Mouse (Mus musculus) lung, embryonic 16.5 days (tissue): ENCODE results near the gene Fasn. TPM values are rescaled to one million over a fixed set of nuclear protein-coding genes. Genes with fewer than 3 reads are reported as not detected.

Experiments used
- ATAC-seq: fragments of 200-750 bp; cut with Nextera tagmentation; 2 replicates; pipeline ENCODE4 v1.8.0; 2017; ENCODE audit warnings: low read depth, mild to moderate bottlenecking, moderate library complexity
- H3K27ac ChIP-seq: fragments of 300-500 bp; sonication (generic); 2 replicates; pipeline ENCODE4 v1.5.1; 2014; ENCODE audit warnings: mild to moderate bottlenecking, control low read depth, low read length
- H3K27me3 ChIP-seq: fragments of 300-500 bp; sonication (generic); 2 replicates; pipeline ENCODE4 v1.6.1; 2014; ENCODE audit warnings: low read depth, low read length, mixed read lengths; ENCODE audit not compliant: control insufficient read depth, insufficient read depth
- H3K36me3 ChIP-seq: fragments of 300-500 bp; sonication (generic); 2 replicates; pipeline ENCODE4 v1.6.1; 2014; ENCODE audit warnings: low read length; ENCODE audit not compliant: control insufficient read depth, insufficient read depth
- H3K4me1 ChIP-seq: fragments of 300-500 bp; sonication (generic); replicated peaks from 2 replicates; pipeline ENCODE4 v1.6.1; 2014; ENCODE audit warnings: low read length, mixed read lengths; ENCODE audit not compliant: control insufficient read depth, insufficient read depth
- H3K4me2 ChIP-seq: fragments of 300-500 bp; sonication (generic); 2 replicates; pipeline ENCODE4 v1.6.1; 2014; ENCODE audit warnings: low read depth, low read length, control low read depth
- H3K4me3 ChIP-seq: fragments of 300-500 bp; sonication (generic); 2 replicates; pipeline ENCODE4 v1.5.1; 2014; ENCODE audit warnings: mild to moderate bottlenecking, low read length, control low read depth
- H3K9ac ChIP-seq: fragments of 300-500 bp; sonication (generic); 2 replicates; pipeline ENCODE4 v1.6.1; 2014; ENCODE audit warnings: low read length, control low read depth
- H3K9me3 ChIP-seq: fragments of 300-500 bp; sonication (generic); 2 replicates; pipeline ENCODE4 v1.6.1; 2016; ENCODE audit warnings: low read length; ENCODE audit not compliant: control insufficient read depth
- WGBS: fragments of 180-500 bp; shearing (Covaris S2); extraction: QIAGEN DNeasy Blood & Tissue Kit; methylation state at CpG from one replicate; pipeline ENCODE4 v1.1.7; 2014; 5-methylcytosine and 5-hydroxymethylcytosine counted together
- polyA plus RNA-seq: library from polyadenylated mRNA; unstranded; fragments of >200 nt; fragmentation: Nextera tagmentation; extraction: Ambion mirVana; gene quantifications from 2 replicates; pipeline ENCODE4 v1.2.1, GENCODE M21; 2015

Gene Fasn
- polyA plus RNA-seq, 1 experiment from 2014 or later: 50.6 TPM

DNA sequence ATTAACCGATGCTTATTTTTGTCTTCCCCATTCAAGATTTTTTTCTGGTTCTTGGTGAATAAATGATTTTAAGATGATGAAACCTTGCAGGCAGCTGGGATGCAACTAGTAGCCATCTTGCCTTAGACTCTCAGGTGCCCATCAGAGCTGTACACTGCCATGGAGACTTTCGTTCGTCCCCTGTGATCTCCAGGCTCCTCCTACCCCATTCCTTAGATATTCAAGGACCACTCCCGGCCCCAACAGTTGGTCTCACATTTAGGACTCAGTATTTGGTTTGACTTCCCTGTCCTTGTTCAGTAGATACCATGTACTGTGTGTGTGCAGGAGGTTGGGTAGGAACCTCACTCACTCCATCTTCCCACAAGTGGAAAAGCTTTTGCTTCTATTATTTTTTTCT is 19.6 kb downstream of the Fasn start:
- H3K4me3 ChIP-seq: no peak overlapping the region
- H3K36me3 ChIP-seq: peaks cover 37% of the 10 kb centered on the region
- WGBS: 56% methylated on average over 4 of the region's 4 CpGs
- no peak for ATAC-seq
- H3K9me3 ChIP-seq: no peaks in the 10 kb centered on the region
- peaks cover 6% of the 10 kb centered on the region for H3K4me1 ChIP-seq
- H3K9ac ChIP-seq: no peak overlapping the region
- no peak overlapping the region for H3K4me2 ChIP-seq
- no peaks in the 10 kb centered on the region for H3K27me3 ChIP-seq
- no peak overlapping the region for H3K27ac ChIP-seq

DNA sequence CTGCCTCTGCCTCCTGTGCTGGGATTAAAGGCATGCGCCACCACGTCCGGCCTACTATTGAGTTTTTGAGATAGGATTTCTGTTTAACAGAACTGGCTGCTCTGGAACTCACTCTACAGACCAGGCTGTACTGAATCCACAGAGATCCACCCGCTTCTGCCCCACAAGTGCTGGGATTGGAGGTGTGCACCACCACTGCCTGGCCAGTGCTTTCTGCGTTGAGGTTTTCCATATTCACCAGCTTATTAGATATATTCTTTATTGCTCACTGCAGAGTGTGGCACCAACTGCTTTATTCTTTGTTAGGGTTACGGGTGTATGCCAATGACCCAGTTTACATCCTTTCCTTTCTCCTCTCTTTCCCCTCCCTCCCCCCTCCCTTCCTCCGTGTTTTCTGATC is 20.1 kb downstream of the Fasn start:
- Histone ChIP-seq H3K27me3 (no peaks in the 10 kb centered on the region), H3K4me3 (no peak overlapping the region), H3K27ac (no peak overlapping the region), H3K36me3 (peaks cover 32% of the 10 kb centered on the region), H3K4me1 (peaks cover 10% of the 10 kb centered on the region), H3K9me3 (no peaks in the 10 kb centered on the region), H3K9ac (no peak overlapping the region), H3K4me2 (no peak overlapping the region)
- 80% methylated on average over 7 of the region's 7 CpGs for WGBS
- ATAC-seq: no peak

DNA sequence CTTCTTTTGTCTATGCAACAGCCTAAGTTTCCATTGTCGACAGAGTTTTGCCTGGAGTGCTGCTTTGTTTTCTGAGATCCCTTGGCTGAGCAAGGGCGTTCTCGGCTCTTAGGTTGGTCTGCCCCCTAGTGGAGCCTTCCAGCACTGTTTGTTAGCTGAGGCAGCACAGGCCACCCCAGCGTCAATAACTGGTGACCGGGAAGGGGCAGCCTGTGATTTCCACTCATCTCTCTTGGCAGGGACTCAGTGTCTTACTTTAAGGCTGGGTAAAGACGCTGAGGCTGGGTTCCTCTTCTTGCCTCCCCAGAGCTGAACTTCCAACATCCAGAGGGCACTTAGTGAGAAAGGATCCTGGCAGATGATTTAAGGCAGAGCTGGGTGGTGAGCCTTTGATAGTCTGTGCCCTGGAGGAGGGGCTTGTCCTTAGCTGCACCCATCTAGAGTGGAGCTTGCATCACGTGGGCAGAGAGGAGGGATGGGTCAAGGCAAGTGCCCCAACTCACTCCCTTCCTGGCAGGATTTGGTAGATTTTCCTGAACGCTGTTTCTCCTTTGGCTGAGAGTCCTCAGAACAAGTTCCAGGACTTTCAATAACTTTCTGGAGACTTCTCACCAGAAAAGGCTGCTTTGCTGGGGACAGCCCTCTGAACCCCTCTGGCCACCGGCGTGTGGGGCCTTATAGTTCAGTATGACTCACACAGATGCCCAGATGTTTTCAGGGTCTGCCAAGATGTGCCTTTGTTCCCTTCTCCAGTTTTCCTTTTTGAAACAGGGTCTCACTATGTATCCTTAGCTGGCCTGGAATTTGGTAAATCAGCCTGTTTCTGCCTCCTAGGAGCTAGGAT is 24.1 kb downstream of the Fasn start:
- peak; percentile 83 for ATAC-seq
- Histone ChIP-seq H3K4me2 (peak overlapping the region; percentile 25; the same call in 1 of the 2 replicates), H3K9ac (peak overlapping the region; percentile 60), H3K4me3 (peak overlapping the region; percentile 8; the same call in 1 of the 2 replicates), H3K4me1 (peaks cover 14% of the 10 kb centered on the region), H3K36me3 (peaks cover under 1% of the 10 kb centered on the region; the same call in 1 of the 2 replicates), H3K9me3 (no peaks in the 10 kb centered on the region), H3K27me3 (no peaks in the 10 kb centered on the region), H3K27ac (peak overlapping the region; percentile 86)
- WGBS: 5% methylated on average over 10 of the region's 10 CpGs

DNA sequence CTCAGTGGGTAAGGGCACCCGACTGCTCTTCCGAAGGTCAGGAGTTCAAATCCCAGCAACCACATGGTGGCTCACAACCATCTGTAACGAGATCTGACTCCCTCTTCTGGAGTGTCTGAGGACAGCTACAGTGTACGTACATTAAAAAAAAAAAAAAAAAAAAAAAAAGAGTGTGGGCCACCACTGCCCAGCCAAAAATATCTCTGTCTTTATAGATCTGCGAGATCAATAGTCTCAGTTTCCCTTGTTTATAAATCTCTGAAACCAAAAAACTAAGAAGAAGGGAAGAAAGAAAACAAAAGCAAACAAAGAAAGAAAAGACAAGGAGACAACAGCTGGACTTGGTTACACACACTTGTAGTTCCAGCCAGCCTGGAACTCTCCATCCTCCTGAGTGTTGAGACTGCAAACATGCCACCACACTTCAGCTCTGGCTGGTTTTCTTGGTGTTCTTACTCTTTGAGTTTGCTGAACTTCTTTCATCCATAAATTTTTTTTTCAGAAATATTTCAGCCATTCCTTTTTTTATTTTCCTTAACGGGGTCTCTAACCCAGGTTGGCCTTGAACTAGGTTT is 24.9 kb downstream of the Fasn start:
- WGBS: 45% methylated on average over 6 of the region's 6 CpGs
- no peak overlapping the region; the same call in 1 of the 2 replicates for H3K9ac ChIP-seq
- H3K4me1 ChIP-seq: peaks cover 20% of the 10 kb centered on the region
- H3K36me3 ChIP-seq: no peaks in the 10 kb centered on the region
- no peaks in the 10 kb centered on the region for H3K27me3 ChIP-seq
- no peak overlapping the region for H3K4me3 ChIP-seq
- peak overlapping the region; percentile 86 for H3K27ac ChIP-seq
- no peak for ATAC-seq
- no peaks in the 10 kb centered on the region for H3K9me3 ChIP-seq
- H3K4me2 ChIP-seq: peak overlapping the region; percentile 11; the same call in 1 of the 2 replicates

DNA sequence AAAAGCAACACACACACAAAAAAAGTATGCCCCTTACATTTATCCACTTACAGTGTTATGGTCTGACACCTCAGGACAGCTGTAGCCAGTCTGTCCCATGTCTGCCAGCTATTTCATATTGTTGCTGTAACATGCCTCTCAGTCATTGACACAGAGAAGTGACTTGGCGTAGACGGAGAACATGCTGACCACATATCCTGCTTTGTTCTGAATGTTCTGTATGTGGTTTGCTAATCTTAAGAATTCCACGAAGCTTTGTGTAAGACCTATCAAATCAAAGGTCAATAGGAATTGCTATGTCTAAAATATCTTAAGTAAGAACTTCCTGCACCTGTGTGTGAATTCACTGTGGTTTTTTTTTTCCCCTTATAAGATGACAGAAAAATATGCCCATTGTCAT is 26.1 kb downstream of the Fasn start:
- no peak overlapping the region for H3K4me2 ChIP-seq
- peaks cover 8% of the 10 kb centered on the region for H3K36me3 ChIP-seq
- peaks cover 20% of the 10 kb centered on the region for H3K4me1 ChIP-seq
- ATAC-seq: no peak
- no peaks in the 10 kb centered on the region for H3K27me3 ChIP-seq
- no peak overlapping the region for H3K4me3 ChIP-seq
- H3K9me3 ChIP-seq: no peaks in the 10 kb centered on the region
- no peak overlapping the region for H3K9ac ChIP-seq
- 68% methylated on average over 3 of the region's 3 CpGs for WGBS
- no peak overlapping the region for H3K27ac ChIP-seq

DNA sequence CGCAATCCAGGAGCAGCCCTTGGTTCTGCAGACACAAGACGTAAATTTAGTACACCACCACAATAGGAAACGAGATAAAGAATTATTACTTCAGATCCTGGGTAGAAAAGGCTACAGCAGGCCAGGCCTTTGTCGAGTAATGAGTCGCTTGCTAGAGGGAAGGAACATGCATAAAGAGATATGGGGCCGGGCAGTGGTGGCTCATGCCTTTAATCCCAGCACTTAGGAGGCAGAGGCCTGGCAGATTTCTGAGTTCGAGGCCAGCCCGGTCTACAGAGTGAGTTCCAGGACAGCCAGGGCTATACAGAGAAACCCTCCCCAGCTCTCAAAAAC is 27.8 kb downstream of the Fasn start:
- 26% methylated on average over 8 of the region's 8 CpGs for WGBS
- H3K9ac ChIP-seq: peak overlapping the region; percentile 61
- H3K9me3 ChIP-seq: no peaks in the 10 kb centered on the region
- H3K27ac ChIP-seq: peak overlapping the region; percentile 69
- ATAC-seq: 0 out of 2 replicates have a peak, but pooled peaks have one; percentile 0
- H3K4me1 ChIP-seq: peaks cover 20% of the 10 kb centered on the region
- H3K4me2 ChIP-seq: peak overlapping the region; percentile 50
- H3K27me3 ChIP-seq: no peaks in the 10 kb centered on the region
- H3K4me3 ChIP-seq: peak overlapping the region; percentile 99
- H3K36me3 ChIP-seq: peaks cover 19% of the 10 kb centered on the region

DNA sequence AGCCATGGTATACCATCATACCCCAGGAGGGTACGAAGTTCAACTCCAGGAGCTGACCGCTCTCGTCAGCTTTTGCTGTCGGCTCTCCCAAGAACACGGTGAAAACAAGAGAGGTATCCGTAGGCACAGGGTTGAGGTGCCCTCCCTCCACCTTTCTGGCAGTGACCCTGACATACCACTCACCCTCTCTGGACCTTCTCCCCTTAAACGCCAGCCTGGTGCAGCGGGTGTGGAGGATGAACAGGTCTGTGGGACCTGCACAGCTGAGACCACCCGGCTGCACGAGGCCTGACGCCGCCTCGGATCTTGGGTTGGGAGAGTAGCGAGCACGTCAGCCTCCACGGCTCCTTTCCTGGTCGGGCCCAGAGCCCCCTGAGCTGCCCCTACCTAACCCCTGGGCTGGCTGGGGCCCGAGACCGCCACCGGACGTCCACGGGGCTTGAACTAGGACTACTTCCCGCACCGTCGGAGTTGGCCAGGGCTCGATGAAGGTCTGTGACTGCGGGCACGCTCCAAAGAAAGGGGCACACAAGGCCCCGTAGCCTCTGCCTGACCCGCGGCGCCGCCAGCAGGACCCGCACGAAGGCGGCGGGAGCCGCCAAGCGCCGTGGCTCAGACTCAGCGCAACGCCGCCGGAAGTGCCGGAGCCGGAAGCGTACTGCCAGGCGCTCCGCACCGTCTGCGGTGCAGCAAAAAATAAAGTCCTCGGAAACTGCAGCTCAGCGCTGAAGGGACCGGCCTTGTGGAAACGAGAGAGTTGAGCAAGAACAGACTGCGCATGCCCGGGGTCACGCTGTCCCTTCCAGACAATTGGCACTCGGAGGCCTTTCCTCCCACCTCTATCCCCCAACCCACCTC is 28.4 kb downstream of the Fasn start, which contains the start of gene Dus1l:
TSS of gene Dus1l (minus strand) at position 648 of the 858 bp plus-strand sequence.
- Histone ChIP-seq H3K4me2 (peak within 1 kb of the TSS; percentile 80), H3K4me1 (peaks cover 20% of the 10 kb centered on the region), H3K27me3 (no peaks in the 10 kb centered on the region), H3K9ac (peak within 1 kb of the TSS; percentile 98), H3K27ac (peak within 1 kb of the TSS; percentile 69), H3K36me3 (peaks cover 25% of the 10 kb centered on the region), H3K4me3 (peak within 1 kb of the TSS; percentile 99), H3K9me3 (no peaks in the 10 kb centered on the region)
- ATAC-seq: peak; percentile 87
- 1% methylated on average over 59 of the region's 59 CpGs for WGBS

DNA sequence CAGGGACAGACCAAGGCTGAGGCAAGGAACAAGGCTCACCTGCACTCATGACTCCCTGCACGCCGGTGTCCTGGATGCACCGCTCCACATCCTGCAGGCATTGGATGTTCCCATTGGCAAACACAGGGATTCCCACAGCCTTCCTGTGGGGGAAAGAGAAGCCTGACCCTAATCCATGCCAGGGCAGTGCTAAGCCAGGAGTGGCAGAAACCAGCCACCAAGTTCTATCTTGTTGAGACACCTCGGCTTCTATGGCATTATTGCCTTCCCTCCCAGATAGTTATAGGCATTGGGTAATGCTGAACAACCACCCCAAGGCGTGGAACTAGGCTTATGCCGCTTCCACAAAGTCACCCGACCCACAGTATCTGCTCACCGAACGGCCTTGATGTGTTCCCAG is 31.7 kb downstream of the Fasn start:
- no peak for ATAC-seq
- Histone ChIP-seq H3K4me2 (no peak overlapping the region), H3K4me1 (peaks cover 10% of the 10 kb centered on the region), H3K27ac (no peak overlapping the region), H3K9ac (no peak overlapping the region), H3K27me3 (no peaks in the 10 kb centered on the region), H3K36me3 (peaks cover 52% of the 10 kb centered on the region), H3K4me3 (no peak overlapping the region), H3K9me3 (no peaks in the 10 kb centered on the region)
- WGBS: 93% methylated on average over 9 of the region's 9 CpGs

DNA sequence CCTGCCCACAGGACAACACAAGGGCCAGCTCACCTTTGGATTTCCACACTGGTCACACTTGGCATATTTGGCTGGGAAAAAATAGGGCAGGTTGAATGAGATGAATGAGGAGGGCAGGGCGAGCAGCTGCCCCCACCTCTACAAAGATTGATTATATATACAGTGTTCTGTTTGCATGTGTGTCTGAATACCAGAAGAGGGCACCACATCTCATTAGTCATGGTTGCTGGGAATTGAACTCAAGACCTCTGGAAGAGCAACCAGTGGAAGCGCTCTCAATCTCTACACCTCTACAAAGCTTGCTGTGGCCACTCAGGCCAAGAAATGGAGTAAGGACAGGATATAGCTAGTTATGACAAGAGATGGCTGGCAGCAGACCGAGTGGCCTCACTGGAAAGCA is 34.5 kb downstream of the Fasn start:
- Histone ChIP-seq H3K4me3 (no peak overlapping the region), H3K27ac (no peak overlapping the region), H3K27me3 (no peaks in the 10 kb centered on the region), H3K9me3 (no peaks in the 10 kb centered on the region), H3K36me3 (peaks cover 63% of the 10 kb centered on the region), H3K4me2 (no peak overlapping the region), H3K4me1 (peaks cover 9% of the 10 kb centered on the region), H3K9ac (no peak overlapping the region)
- no peak for ATAC-seq
- 71% methylated on average over 3 of the region's 3 CpGs for WGBS
